Mouse (Mus musculus) C2C12 (cell line): ENCODE measurements around the gene Rbp1. TPM values are rescaled to one million over a fixed set of nuclear protein-coding genes. Genes with fewer than 3 reads are reported as not detected.

Experiments used
- H3K27me3 ChIP-seq: one replicate; pipeline ENCODE4 v1.6.1; 2011; ENCODE audit not compliant: control insufficient read depth, insufficient read depth, insufficient read length
- H3K36me3 ChIP-seq: one replicate; pipeline ENCODE4 v1.6.1; 2011; ENCODE audit not compliant: control insufficient read depth, insufficient read depth
- H3K4me3 ChIP-seq: one replicate; pipeline ENCODE4 v1.5.1; 2011; ENCODE audit warnings: mild to moderate bottlenecking, control low read depth; ENCODE audit not compliant: poor library complexity, insufficient read depth, severe bottlenecking
- H3K79me2 ChIP-seq: one replicate; pipeline ENCODE4 v1.6.1; 2011; ENCODE audit not compliant: control insufficient read depth, insufficient read depth
- H3K79me3 ChIP-seq: one replicate; pipeline ENCODE4 v1.6.1; 2011; ENCODE audit warnings: low read depth, control low read depth
- H3ac ChIP-seq: one replicate; pipeline ENCODE3; 2011; ENCODE audit warnings: low read depth; ENCODE audit not compliant: control insufficient read depth, insufficient read length
- CEBPB ChIP-seq: IDR thresholded peaks from one replicate; pipeline ENCODE4 v1.6.1; 2011; ENCODE audit warnings: low read depth, mild to moderate bottlenecking, control low read depth, moderate library complexity
- CTCF ChIP-seq: IDR thresholded peaks from one replicate; pipeline ENCODE4 v1.5.1; 2011; ENCODE audit not compliant: control insufficient read depth, insufficient read depth, insufficient read length
- FOSL1 ChIP-seq: IDR thresholded peaks from one replicate; pipeline ENCODE4 v1.8.0; 2011; ENCODE audit warnings: mild to moderate bottlenecking, low read length; ENCODE audit not compliant: poor library complexity, insufficient read depth, severe bottlenecking
- MAX ChIP-seq: IDR thresholded peaks from one replicate; pipeline ENCODE4 v1.6.1; 2011; ENCODE audit warnings: mild to moderate bottlenecking, control low read depth
- MYOD1 ChIP-seq: IDR thresholded peaks from one replicate; pipeline ENCODE4 v1.6.1; 2011; ENCODE audit warnings: low read depth; ENCODE audit not compliant: control insufficient read depth, insufficient read length
- MYOG ChIP-seq: IDR thresholded peaks from one replicate; pipeline ENCODE4 v1.6.1; 2011; ENCODE audit not compliant: control insufficient read depth, insufficient read length; ENCODE audit errors: extremely low read depth
- USF1 ChIP-seq: IDR thresholded peaks from one replicate; pipeline ENCODE4 v1.6.1; 2011; ENCODE audit warnings: low read depth, mild to moderate bottlenecking, control low read depth, moderate library complexity
- polyA plus RNA-seq: library from polyadenylated mRNA; unstranded; fragments of >200 nt; fragmentation: generic; extraction: Trizol; gene quantifications from one replicate; pipeline ENCODE4 v1.2.1, GENCODE M21; 2012; ENCODE audit warnings: missing spikeins

The Rbp1 gene
- polyA plus RNA-seq, 1 experiment: 19.3 TPM

- Histone ChIP-seq H3K36me3 (no peaks in the 10 kb centered on the region), H3K4me3 (no peak overlapping the region), H3K27me3 (no peaks in the 10 kb centered on the region), H3K79me2 (no peaks in the 10 kb centered on the region), H3K79me3 (no peaks in the 10 kb centered on the region), H3ac (no peak overlapping the region)
- no peak for TF ChIP-seq MYOG
- no peak for TF ChIP-seq MYOD1
- no peak for TF ChIP-seq FOSL1
- TF ChIP-seq CEBPB: no peak
- TF ChIP-seq MAX: no peak
- no peak for TF ChIP-seq CTCF
- TF ChIP-seq USF1: no peak
Measured at GRCm38 (mm10) chr9:98433956-98434588, 11.3 kb downstream of the Rbp1 start.

GRCm38 (mm10) chr9:98437819-98438218 is 15.1 kb downstream of the Rbp1 start:
- Histone ChIP-seq H3K36me3 (no peaks in the 10 kb centered on the region), H3ac (no peak overlapping the region), H3K27me3 (no peaks in the 10 kb centered on the region), H3K79me3 (no peaks in the 10 kb centered on the region), H3K79me2 (no peaks in the 10 kb centered on the region), H3K4me3 (no peak overlapping the region)
- no peak for TF ChIP-seq MAX
- TF ChIP-seq FOSL1: no peak
- no peak for TF ChIP-seq MYOG
- TF ChIP-seq CTCF: no peak
- no peak for TF ChIP-seq CEBPB
- no peak for TF ChIP-seq USF1

GRCm38 (mm10) chr9:98439091-98439490 is 16.3 kb downstream of the Rbp1 start:
- no peaks in the 10 kb centered on the region for H3K27me3 ChIP-seq
- H3ac ChIP-seq: no peak overlapping the region
- no peak overlapping the region for H3K4me3 ChIP-seq
- no peaks in the 10 kb centered on the region for H3K79me3 ChIP-seq
- TF ChIP-seq MYOG (no peak), MYOD1 (no peak), USF1 (no peak), CEBPB (no peak), MAX (no peak), FOSL1 (no peak), CTCF (no peak)
- no peaks in the 10 kb centered on the region for H3K79me2 ChIP-seq
- H3K36me3 ChIP-seq: no peaks in the 10 kb centered on the region

- Histone ChIP-seq H3K4me3 (no peak overlapping the region), H3ac (no peak overlapping the region), H3K27me3 (no peaks in the 10 kb centered on the region), H3K79me3 (no peaks in the 10 kb centered on the region), H3K36me3 (no peaks in the 10 kb centered on the region), H3K79me2 (no peaks in the 10 kb centered on the region)
- no peak for TF ChIP-seq MYOG
- TF ChIP-seq CEBPB: no peak
- no peak for TF ChIP-seq CTCF
- no peak for TF ChIP-seq MYOD1
- no peak for TF ChIP-seq USF1
- TF ChIP-seq FOSL1: no peak
Measured at GRCm38 (mm10) chr9:98442638-98443037, 19.9 kb downstream of the Rbp1 start.

- Histone ChIP-seq H3K4me3 (no peak overlapping the region), H3K27me3 (no peaks in the 10 kb centered on the region), H3K79me2 (no peaks in the 10 kb centered on the region), H3ac (no peak overlapping the region), H3K36me3 (no peaks in the 10 kb centered on the region), H3K79me3 (no peaks in the 10 kb centered on the region)
- TF ChIP-seq MAX (no peak), CEBPB (no peak), FOSL1 (no peak), CTCF (no peak), USF1 (no peak), MYOG (no peak), MYOD1 (no peak)
Measured at GRCm38 (mm10) chr9:98445359-98446149, 22.8 kb downstream of the Rbp1 start.

- no peak overlapping the region for H3K4me3 ChIP-seq
- no peaks in the 10 kb centered on the region for H3K27me3 ChIP-seq
- no peaks in the 10 kb centered on the region for H3K79me3 ChIP-seq
- TF ChIP-seq MAX (no peak), MYOD1 (no peak), USF1 (no peak), CEBPB (no peak), FOSL1 (no peak), CTCF (no peak), MYOG (no peak)
- no peak overlapping the region for H3ac ChIP-seq
- H3K36me3 ChIP-seq: no peaks in the 10 kb centered on the region
- no peaks in the 10 kb centered on the region for H3K79me2 ChIP-seq
Measured at GRCm38 (mm10) chr9:98450976-98451375, 28.2 kb downstream of the Rbp1 start.
